Mouse (Mus musculus): ENCODE results near the gene Nudt1.

Gene Nudt1

GRCm38 (mm10) chr5:140381156-140381555 lies 59.7 kb downstream of the Nudt1 start:
- no peak for DNase-seq (ENCODE audit: extremely low read depth, low read depth)

- no peak for DNase-seq (ENCODE audit: extremely low read depth, low read depth)
Measured at GRCm38 (mm10) chr5:140382688-140383087, 61.2 kb downstream of the Nudt1 start.

- no peak for DNase-seq (ENCODE audit: extremely low read depth, low read depth)
Measured at GRCm38 (mm10) chr5:140383559-140383958, 62.1 kb downstream of the Nudt1 start.

GRCm38 (mm10) chr5:140384462-140384861 lies 63.0 kb downstream of the Nudt1 start:
- DNase-seq (ENCODE audit: extremely low read depth, low read depth) = no peak

DNA sequence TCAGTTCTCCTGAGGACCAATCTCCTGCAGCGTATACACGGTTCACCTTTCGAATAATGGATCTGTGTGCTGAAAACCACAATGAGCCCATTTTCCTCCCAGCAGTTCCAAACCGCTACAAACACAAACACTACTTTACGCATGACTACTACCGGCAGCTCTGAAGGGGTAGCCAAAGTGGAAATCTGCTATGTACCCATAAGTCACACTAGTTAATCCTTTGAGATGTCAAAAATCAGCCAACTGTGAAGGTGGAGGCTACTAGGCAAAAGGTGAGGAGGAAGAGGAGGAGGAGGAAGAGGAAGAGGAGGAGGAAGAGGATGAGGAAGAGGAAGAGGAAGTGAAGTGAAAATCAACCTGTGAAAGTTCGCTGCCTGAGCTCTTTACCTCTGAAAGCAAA lies 65.8 kb downstream of the Nudt1 start:
- no peak for DNase-seq (ENCODE audit: extremely low read depth, low read depth)

All from MEL-GATA-1-ER (cell line).